8 mouse cellular contexts compared by ENCODE assay signal in the genomic region with DNA sequence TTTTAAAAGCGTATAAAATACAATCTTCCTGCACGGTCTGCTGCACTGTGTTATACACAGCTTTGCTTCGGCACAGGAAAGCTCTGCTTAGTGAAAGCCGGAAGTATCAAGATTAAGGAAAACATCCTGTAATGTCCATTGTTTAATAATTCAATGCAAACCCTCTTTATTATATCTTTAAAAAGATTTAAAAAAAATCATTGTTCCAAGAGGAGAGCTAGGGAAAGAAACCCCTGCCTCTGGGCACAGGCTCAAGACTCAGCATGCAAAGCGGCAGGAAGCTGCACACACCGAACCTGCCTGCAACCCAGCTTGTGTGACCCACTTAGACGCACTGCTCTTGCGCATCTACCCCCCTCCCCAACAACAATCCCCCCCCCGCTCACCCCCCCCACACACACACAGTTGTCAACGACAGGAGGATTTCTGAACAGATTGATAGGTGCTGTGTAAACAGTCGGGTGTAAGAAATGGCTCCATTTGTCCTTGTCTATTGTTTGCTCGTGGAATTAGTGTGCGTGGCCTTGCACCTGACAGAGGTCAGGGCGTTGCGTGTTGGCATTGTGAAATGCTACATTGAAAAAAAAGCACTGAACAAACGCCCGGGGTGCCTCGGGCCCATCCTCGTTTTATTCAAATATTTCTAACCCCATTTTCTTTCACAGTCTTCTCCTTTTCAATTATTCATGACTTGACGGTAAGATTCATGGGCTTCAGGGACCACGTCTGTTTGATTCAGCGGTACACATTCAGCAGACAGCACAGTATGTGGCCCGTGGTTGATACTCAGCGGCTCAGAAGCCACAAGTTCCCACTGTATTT.
DNase-seq lines count a peak whose midpoint lies in the region; ATAC-seq and TF ChIP-seq lines count a peak whose summit lies in the region.

No protein-coding gene starts in this region.

- WGBS in heart, embryonic 12.5 days, result 64% methylated on average over 24 of the region's 24 CpGs
- 38% methylated on average over 24 of the region's 24 CpGs for WGBS in embryonic facial prominence, embryonic 15.5 days
- WGBS in kidney, postnatal 0 days, result 23% methylated on average over 24 of the region's 24 CpGs
- WGBS in neural tube, embryonic 12.5 days, result 18% methylated on average over 24 of the region's 24 CpGs

- no peak for ATAC-seq in heart, embryonic 12.5 days (ENCODE audit: insufficient number of reproducible peaks, low FRiP score)
- ATAC-seq in embryonic facial prominence, embryonic 15.5 days (ENCODE audit: insufficient number of reproducible peaks, low FRiP score, low TSS enrichment, low read depth), result no peak
- ATAC-seq in kidney, postnatal 0 days (replicated peaks; ENCODE audit: low FRiP score, low read depth), result 0 out of 2 replicates have a peak, but pooled peaks have one; percentile 63
- peak; percentile 70 for ATAC-seq in neural tube, embryonic 12.5 days (ENCODE audit: low FRiP score, low read depth)

- H3K4me1 ChIP-seq in heart, embryonic 12.5 days (replicated peaks), result peaks cover 5% of the 10 kb centered on the region
- H3K4me1 ChIP-seq in embryonic facial prominence, embryonic 15.5 days, result peaks cover 25% of the 10 kb centered on the region
- H3K4me1 ChIP-seq in kidney, postnatal 0 days (replicated peaks; ENCODE audit: insufficient read depth, low read length), result 0 out of 2 replicates have a peak, but pooled peaks cover 10% of the 10 kb centered on the region
- peaks cover 17% of the 10 kb centered on the region for H3K4me1 ChIP-seq in neural tube, embryonic 12.5 days

- no peak for TF ChIP-seq CTCF in kidney, postnatal 0 days (IDR thresholded peaks at IDR 0.05; ENCODE audit: low read depth)

- no peak overlapping the region for H3K27ac ChIP-seq in heart, embryonic 12.5 days (ENCODE audit: poor library complexity, severe bottlenecking)
- H3K27ac ChIP-seq in embryonic facial prominence, embryonic 15.5 days (replicated peaks), result no peak overlapping the region
- 0 out of 2 replicates have a peak overlapping the region, but pooled peaks have one; percentile 36 for H3K27ac ChIP-seq in kidney, postnatal 0 days
- H3K27ac ChIP-seq in neural tube, embryonic 12.5 days, result 0 out of 2 replicates have a peak overlapping the region, but pooled peaks have one; percentile 50

- intact Hi-C loops in heart, postnatal 25 days (cut with DNase I), result no loop called here

- H3K9me3 ChIP-seq in heart, embryonic 12.5 days (replicated peaks), result no peaks in the 10 kb centered on the region
- H3K9me3 ChIP-seq in embryonic facial prominence, embryonic 15.5 days (replicated peaks), result no peaks in the 10 kb centered on the region
- H3K9me3 ChIP-seq in kidney, postnatal 0 days (replicated peaks; ENCODE audit: low read length), result no peaks in the 10 kb centered on the region
- no peaks in the 10 kb centered on the region for H3K9me3 ChIP-seq in neural tube, embryonic 12.5 days

- no peaks in the 10 kb centered on the region for H3K36me3 ChIP-seq in heart, embryonic 12.5 days
- H3K36me3 ChIP-seq in embryonic facial prominence, embryonic 15.5 days, result no peaks in the 10 kb centered on the region
- no peaks in the 10 kb centered on the region for H3K36me3 ChIP-seq in kidney, postnatal 0 days (ENCODE audit: insufficient read depth, low read length)
- H3K36me3 ChIP-seq in neural tube, embryonic 12.5 days, result no peaks in the 10 kb centered on the region

- no peaks in the 10 kb centered on the region for H3K27me3 ChIP-seq in heart, embryonic 12.5 days (replicated peaks)
- H3K27me3 ChIP-seq in embryonic facial prominence, embryonic 15.5 days, result peaks cover 3% of the 10 kb centered on the region; the same call in 1 of the 2 replicates
- no peaks in the 10 kb centered on the region for H3K27me3 ChIP-seq in kidney, postnatal 0 days (ENCODE audit: insufficient read depth, low read length)
- H3K27me3 ChIP-seq in neural tube, embryonic 12.5 days (replicated peaks), result no peaks in the 10 kb centered on the region

- peak overlapping the region; percentile 20 for H3K4me2 ChIP-seq in heart, embryonic 12.5 days
- peak overlapping the region; percentile 10; the same call in 1 of the 2 replicates for H3K4me2 ChIP-seq in embryonic facial prominence, embryonic 15.5 days (replicated peaks)
- H3K4me2 ChIP-seq in kidney, postnatal 0 days (ENCODE audit: low read length), result peak overlapping the region; percentile 48
- H3K4me2 ChIP-seq in neural tube, embryonic 12.5 days (replicated peaks), result peak overlapping the region; percentile 52

- H3K9ac ChIP-seq in heart, embryonic 12.5 days, result no peak overlapping the region
- no peak overlapping the region for H3K9ac ChIP-seq in embryonic facial prominence, embryonic 15.5 days
- no peak overlapping the region for H3K9ac ChIP-seq in kidney, postnatal 0 days (ENCODE audit: low read depth, low read length)
- H3K9ac ChIP-seq in neural tube, embryonic 12.5 days, result 0 out of 2 replicates have a peak overlapping the region, but pooled peaks have one; percentile 33

- no peak overlapping the region for H3K4me3 ChIP-seq in heart, embryonic 12.5 days
- no peak overlapping the region for H3K4me3 ChIP-seq in embryonic facial prominence, embryonic 15.5 days (replicated peaks)
- no peak overlapping the region for H3K4me3 ChIP-seq in kidney, postnatal 0 days (replicated peaks; ENCODE audit: low read depth, low read length)
- H3K4me3 ChIP-seq in neural tube, embryonic 12.5 days, result no peak overlapping the region

- DNase-seq in heart, postnatal 25 days (ENCODE audit: low spot score), result no peak
- DNase-seq in kidney, postnatal 0 days (ENCODE audit: low spot score), result peak; percentile 64
- DNase-seq in natural killer cell, adult 2 months (ENCODE audit: low spot score in 2 of 2), result no peak
- DNase-seq in layer of hippocampus, postnatal 36 days, result no peak
- no peak for DNase-seq in right cerebral cortex, postnatal 14 days

Comparison
In these comparisons a context has a peak if more than half of its experiments do, and no peak if none do; other contexts are left out.
1. ATAC-seq: peak in kidney, postnatal 0 days (single experiment) and neural tube, embryonic 12.5 days (single experiment); none in heart, embryonic 12.5 days (single experiment) and embryonic facial prominence, embryonic 15.5 days (single experiment).
2. H3K27ac ChIP-seq: peak in kidney, postnatal 0 days (single experiment) and neural tube, embryonic 12.5 days (single experiment); none in heart, embryonic 12.5 days (single experiment) and embryonic facial prominence, embryonic 15.5 days (single experiment).
3. Peak in every context shown above with its lines, with median percentiles within 50 percentile points of each other: H3K4me2 ChIP-seq.